Mouse (Mus musculus) G1E-ER4 (cell line): ENCODE results near the gene Osbp. TPM values are rescaled to one million over a fixed set of nuclear protein-coding genes. Genes with fewer than 3 reads are reported as not detected.

Experiments used
- GATA1 ChIP-seq: IDR thresholded peaks from one replicate; pipeline ENCODE4 v1.8.0; 2012; ENCODE audit warnings: low read length, inconsistent platforms
- polyA plus RNA-seq: library from polyadenylated mRNA; stranded (reverse); fragments of >175 nt; gene quantifications from 2 replicates; pipeline ENCODE4 v1.2.3, GENCODE M21; 2012

Osbp gene
- polyA plus RNA-seq, 1 experiment: 9.9 TPM

DNA sequence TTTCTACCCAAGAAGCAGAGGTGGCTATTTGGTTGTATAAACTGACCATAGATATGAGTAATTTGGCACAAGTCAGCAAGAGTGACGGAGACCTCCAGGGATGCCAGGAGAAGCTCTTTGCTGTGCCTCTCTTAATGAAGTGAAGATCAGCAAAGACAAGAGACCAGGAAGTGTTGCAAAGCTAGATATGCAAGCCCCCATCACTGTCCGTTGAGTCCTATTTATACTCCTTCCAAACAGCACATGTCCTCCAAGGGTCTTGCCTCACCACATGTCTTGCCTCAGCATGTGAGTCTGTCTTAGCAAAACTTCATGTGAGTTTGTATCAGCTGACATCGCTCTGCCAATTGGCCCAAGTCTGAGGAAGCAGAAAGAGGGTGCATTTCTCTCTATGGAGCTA, 59.6 kb downstream of the Osbp start:
- no peak for TF ChIP-seq GATA1

DNA sequence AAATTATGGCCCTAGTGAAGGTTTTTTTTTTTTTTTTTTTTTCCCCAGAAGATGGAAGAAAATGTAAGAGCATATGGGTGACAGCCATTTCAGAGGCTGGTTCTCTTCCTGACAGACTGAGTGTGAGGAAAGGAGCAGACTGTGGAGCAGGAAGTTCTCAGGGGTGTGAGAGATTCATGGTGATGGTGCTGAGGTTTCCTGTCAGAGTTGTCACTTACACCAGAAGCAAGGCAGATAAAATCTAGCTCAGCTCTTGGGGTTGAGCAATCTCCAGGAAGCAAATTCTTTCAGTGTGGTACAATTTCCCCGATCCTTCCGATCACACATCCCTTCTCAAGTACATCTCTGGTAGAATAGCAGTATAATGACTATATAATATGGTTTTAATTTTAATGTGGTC, 60.9 kb downstream of the Osbp start:
- no peak for TF ChIP-seq GATA1

DNA sequence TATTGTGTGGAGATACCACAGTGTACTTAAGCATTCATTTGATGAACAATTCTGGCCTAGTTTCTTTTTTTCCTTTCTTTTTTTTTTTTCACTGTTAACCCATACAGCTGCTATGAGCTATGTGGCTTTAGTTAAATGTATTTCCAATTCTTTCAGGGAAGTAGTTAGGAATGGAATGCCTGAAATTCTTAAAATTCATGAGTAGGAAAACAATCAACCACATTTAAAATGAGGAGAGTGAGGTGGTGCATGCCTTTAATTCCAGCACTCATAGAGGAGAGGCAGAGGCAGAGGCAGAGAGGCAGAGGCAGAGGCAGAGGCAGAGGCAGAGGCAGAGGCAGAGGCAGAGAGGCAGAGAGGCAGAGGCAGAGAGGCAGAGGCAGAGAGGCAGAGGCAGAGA, 72.0 kb downstream of the Osbp start:
- TF ChIP-seq GATA1: no peak

DNA sequence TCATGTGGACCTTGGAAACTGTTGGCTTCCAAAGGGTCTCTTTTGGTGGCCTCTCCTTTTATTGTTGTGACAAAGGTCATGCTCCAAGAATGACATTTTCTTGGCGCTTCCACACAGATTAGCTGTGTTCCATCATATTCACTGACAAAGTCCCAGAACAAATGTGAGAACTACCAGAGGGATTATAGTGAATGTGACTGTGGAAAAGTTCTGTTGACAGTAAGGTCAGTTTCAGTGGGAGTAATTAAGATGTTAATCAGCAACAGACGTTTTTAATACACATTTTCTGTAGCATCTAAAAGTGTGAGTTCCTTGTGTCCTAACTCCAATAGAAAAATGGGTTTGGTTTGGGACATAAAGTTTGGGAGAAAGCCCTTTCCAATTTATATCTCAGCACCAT, 75.5 kb downstream of the Osbp start, which contains the start of gene Olfr1423:
Olfr1423 (minus strand) TSS at position 101 of the 400 bp plus-strand sequence.
- TF ChIP-seq GATA1: no peak

DNA sequence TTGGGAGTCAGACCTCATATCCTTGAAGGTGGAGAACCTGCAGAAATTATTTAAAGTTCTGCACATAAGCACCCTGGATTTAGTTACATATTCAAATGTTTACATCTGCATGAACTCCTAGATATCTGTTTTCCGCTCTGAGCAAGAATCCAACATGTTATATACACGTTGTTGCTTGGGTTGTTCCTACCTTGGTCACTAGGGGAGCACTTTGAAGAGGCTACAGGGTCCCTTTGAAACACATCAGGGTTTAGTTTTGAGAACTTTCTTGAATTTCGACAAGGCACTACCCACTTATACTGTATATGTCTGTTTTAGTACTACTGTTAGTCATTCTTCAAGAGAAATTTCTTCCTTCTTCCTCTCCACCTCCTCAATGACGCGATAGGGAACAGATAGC, 77.4 kb downstream of the Osbp start:
- no peak for TF ChIP-seq GATA1

Other genes starting within 250 kb of the Osbp start
- not detected in 2 replicates for gene Gif, start 218.4 kb upstream of the Osbp start, polyA plus RNA-seq
- 9.2 and 27.7 TPM in 2 replicates for gene Mrpl16, start 195.6 kb upstream of the Osbp start, polyA plus RNA-seq
- not detected in 2 replicates for gene Stx3, start 146.5 kb upstream of the Osbp start, polyA plus RNA-seq
- not detected in 2 replicates for gene Olfr1417, start 126.7 kb upstream of the Osbp start, polyA plus RNA-seq
- not detected in 2 replicates for gene Olfr1418, start 104.9 kb upstream of the Osbp start, polyA plus RNA-seq
- gene Olfr1419, start 90.8 kb upstream of the Osbp start, polyA plus RNA-seq: not detected in 2 replicates
- not detected in 2 replicates for gene Olfr1420, start 79.4 kb upstream of the Osbp start, polyA plus RNA-seq
- gene Patl1, start 53.5 kb upstream of the Osbp start, polyA plus RNA-seq: 10.3 and 19.4 TPM in 2 replicates
- gene Olfr1423, start 75.4 kb downstream of the Osbp start, polyA plus RNA-seq: not detected in 2 replicates
- not detected in 2 replicates for gene Olfr1424, start 96.7 kb downstream of the Osbp start, polyA plus RNA-seq
- gene Olfr1425, start 111.8 kb downstream of the Osbp start, polyA plus RNA-seq: not detected in 2 replicates
- gene Olfr1426, start 126.1 kb downstream of the Osbp start, polyA plus RNA-seq: not detected in 2 replicates
- not detected in 2 replicates for gene Olfr1427, start 137.4 kb downstream of the Osbp start, polyA plus RNA-seq
- not detected in 2 replicates for gene Olfr1428, start 150.0 kb downstream of the Osbp start, polyA plus RNA-seq
- gene Olfr76, start 157.3 kb downstream of the Osbp start, polyA plus RNA-seq: not detected in 2 replicates
- not detected in 2 replicates for gene Olfr1555-ps1, start 204.2 kb downstream of the Osbp start, polyA plus RNA-seq
- gene Olfr1431, start 234.7 kb downstream of the Osbp start, polyA plus RNA-seq: not detected in 2 replicates